Comparison of ENCODE assay signal across 25 mouse cellular contexts in genomic region chr8:75318526-75318925, GRCm38 (mm10).
DNase-seq lines count a peak whose midpoint lies in the region; ATAC-seq and TF ChIP-seq lines count a peak whose summit lies in the region.
"Had no signal": no experiment of that assay in that cellular context is flagged by ENCODE, and none has a peak within 500 bp of the region (broad histone marks: within the 10 kb centered on the region; RNA-seq: fewer than 3 reads in every experiment).

No protein-coding gene starts in this region.

- TF ChIP-seq POLR2A in ES-Bruce4 (IDR thresholded peaks at IDR 0.05; ENCODE audit: insufficient read depth, low read length) = no peak
- TF ChIP-seq POLR2A in cerebellum, adult 2 months (IDR thresholded peaks at IDR 0.05; ENCODE audit: borderline replicate concordance, insufficient read depth, low read length) = no peak

- WGBS in cerebellum, adult 2 months = 33% methylated on average over 4 of the region's 4 CpGs
- 36% methylated on average over 3 of the region's 4 CpGs for WGBS in liver, postnatal 0 days (ENCODE audit: insufficient replicate concordance)

- H3K9ac ChIP-seq in ES-Bruce4 (ENCODE audit: low read depth, poor library complexity, severe bottlenecking) = no peak overlapping the region
- H3K9ac ChIP-seq in liver, postnatal 0 days (replicated peaks) = no peak overlapping the region

- DNase-seq in ES-CJ7 (ENCODE audit: low read depth, low spot score) (peak; percentile 66), R1 (ENCODE audit: low read depth, low spot score) (peak; percentile 70), ZHBTc4 (ENCODE audit: low read depth, low spot score) (peak; percentile 35)
- DNase-seq in right cerebral cortex, postnatal 14 days = no peak
- no peak for DNase-seq in cerebellum, adult 2 months
- DNase-seq in liver, postnatal 0 days = no peak
- DNase-seq: adrenal gland, adult 2 months; adrenal gland, adult 8-10 months; adrenal gland, postnatal 10 days; adrenal gland, postnatal 14 days; adrenal gland, postnatal 25 days; adrenal gland, postnatal 36 days; B cell, adult 2 months; cerebellum, adult 11 months; cerebellum, adult 11-12 months; cerebellum, adult 18-20 months; cerebellum, adult 8-10 months; cerebellum, adult 9-10 months; cerebellum, adult 9-11 months had no signal

- no peak for TF ChIP-seq EP300 in ES-Bruce4 (IDR thresholded peaks at IDR 0.05; ENCODE audit: insufficient read depth, low read depth, low read length)
- no peak for TF ChIP-seq EP300 in liver, postnatal 0 days (IDR thresholded peaks at IDR 0.05; ENCODE audit: low read depth)

- no peak for ATAC-seq in megakaryocyte, adult 5-6 weeks (ENCODE audit: poor library complexity, severe bottlenecking)
- ATAC-seq in liver, postnatal 0 days = no peak
- ATAC-seq: activated CD4-positive, CD25-positive, alpha-beta regulatory T cell, adult 4 months; CD4-positive, CD25-positive, alpha-beta regulatory T cell, adult 4 months; Patski had no signal

- no peak overlapping the region for H3K4me2 ChIP-seq in liver, postnatal 0 days (ENCODE audit: low read depth, low read length)

- H3K36me3 ChIP-seq in ES-Bruce4 (ENCODE audit: control insufficient read depth, insufficient read depth, low read length, poor library complexity, severe bottlenecking) = no peaks in the 10 kb centered on the region
- H3K36me3 ChIP-seq in liver, postnatal 0 days (replicated peaks; ENCODE audit: insufficient read depth, low read length) = no peaks in the 10 kb centered on the region
- H3K36me3 ChIP-seq: G1E had no signal

- peaks cover 18% of the 10 kb centered on the region for H3K9me3 ChIP-seq in ES-Bruce4 (replicated peaks; ENCODE audit: control insufficient read depth, insufficient read depth, low read length, poor library complexity, severe bottlenecking)
- no peaks in the 10 kb centered on the region for H3K9me3 ChIP-seq in liver, postnatal 0 days (ENCODE audit: low read length)
- H3K9me3 ChIP-seq: G1E had no signal

- H3K4me3 ChIP-seq in ES-Bruce4 (ENCODE audit: low read depth, low read length) = no peak overlapping the region
- H3K4me3 ChIP-seq in cerebellum, adult 2 months (replicated peaks; ENCODE audit: insufficient read depth, low read depth, low read length) = no peak overlapping the region
- H3K4me3 ChIP-seq in liver, postnatal 0 days (ENCODE audit: low read depth, low read length) = no peak overlapping the region

- no peaks in the 10 kb centered on the region for H3K27me3 ChIP-seq in ES-Bruce4 (ENCODE audit: control insufficient read depth, insufficient read depth, low read length, poor library complexity, severe bottlenecking)
- H3K27me3 ChIP-seq in cerebellum, adult 2 months (ENCODE audit: control insufficient read depth, insufficient read depth, low read length) = no peaks in the 10 kb centered on the region
- H3K27me3 ChIP-seq in liver, postnatal 0 days (ENCODE audit: insufficient read depth, low read length) = no peaks in the 10 kb centered on the region

- 0 out of 2 replicates have a peak overlapping the region, but pooled peaks have one; percentile 33 for H3K27ac ChIP-seq in ES-Bruce4 (ENCODE audit: insufficient read depth, low read length)
- no peak overlapping the region for H3K27ac ChIP-seq in cerebellum, adult 2 months (ENCODE audit: insufficient read depth, low read length)
- H3K27ac ChIP-seq in liver, postnatal 0 days (ENCODE audit: low read depth) = no peak overlapping the region

- no peak for TF ChIP-seq CTCF in ES-Bruce4 (IDR thresholded peaks at IDR 0.05; ENCODE audit: low read depth, low read length)
- no peak for TF ChIP-seq CTCF in cerebellum, adult 2 months (IDR thresholded peaks at IDR 0.05; ENCODE audit: borderline replicate concordance, insufficient read depth, low read depth, low read length)
- no peak for TF ChIP-seq CTCF in liver, postnatal 0 days (IDR thresholded peaks at IDR 0.05; ENCODE audit: low read depth)

- no peaks in the 10 kb centered on the region for H3K4me1 ChIP-seq in ES-Bruce4 (ENCODE audit: control insufficient read depth, insufficient read depth, low read length)
- H3K4me1 ChIP-seq in cerebellum, adult 2 months (ENCODE audit: control insufficient read depth, insufficient read depth, low read length) = no peaks in the 10 kb centered on the region
- no peaks in the 10 kb centered on the region for H3K4me1 ChIP-seq in liver, postnatal 0 days (ENCODE audit: insufficient read depth)

Comparison
In these comparisons a context has a peak if more than half of its experiments do, and no peak if none do; other contexts are left out.
1. DNase-seq: peak in ES-CJ7 (single experiment), R1 (single experiment) and ZHBTc4 (single experiment); none in right cerebral cortex, postnatal 14 days (single experiment), cerebellum, adult 2 months (0 of 2) and liver, postnatal 0 days (single experiment).